Mouse (Mus musculus) CH12.LX (cell line): ENCODE results near the gene Nutm1. TPM values are rescaled to one million over a fixed set of nuclear protein-coding genes. Genes with fewer than 3 reads are reported as not detected.

ENCODE experiments used
- DNase-seq: peaks from one replicate; pipeline ENCODE4 v3.0.0-alpha.2; 2013; ENCODE audit errors: extremely low read depth
- H3K27ac ChIP-seq: 2 replicates; pipeline ENCODE4 v1.5.1; 2012; ENCODE audit warnings: low read depth, mild to moderate bottlenecking, control low read depth, moderate library complexity; ENCODE audit not compliant: insufficient read depth
- H3K27me3 ChIP-seq: replicated peaks from 2 replicates; pipeline ENCODE3; 2012; ENCODE audit warnings: inconsistent platforms
- H3K36me3 ChIP-seq, 2 experiments: replicated peaks in 1 of 2; 2 replicates each; pipeline versions ENCODE3 to v1.6.1; 2012; ENCODE audit warnings: inconsistent platforms in 1 of 2, low read length in 1 of 2, mild to moderate bottlenecking in 1 of 2, mixed read lengths in 1 of 2, moderate library complexity in 1 of 2; ENCODE audit not compliant: control insufficient read depth in 1 of 2, insufficient read depth in 1 of 2
- H3K4me1 ChIP-seq, 2 experiments: 2 replicates each; pipeline ENCODE4 v1.6.1; 2012; ENCODE audit warnings: inconsistent platforms in 1 of 2, moderate library complexity in 1 of 2; ENCODE audit not compliant: insufficient read depth in 2 of 2, control insufficient read depth in 1 of 2
- H3K4me2 ChIP-seq: 2 replicates; pipeline ENCODE4 v1.6.1; 2012; ENCODE audit warnings: low read depth, mild to moderate bottlenecking, control low read depth; ENCODE audit not compliant: poor library complexity, insufficient read depth, severe bottlenecking
- H3K4me3 ChIP-seq, 3 experiments: fragments of 150-350 bp in 1 of 3; sonication (generic) in 1 of 3; replicated peaks in 1 of 3; 2 replicates each; pipeline versions ENCODE3 to v1.5.1; 2011 to 2012; ENCODE audit warnings: low read depth in 2 of 3, low read length in 2 of 3, mild to moderate bottlenecking in 2 of 3, moderate library complexity in 2 of 3, control low read depth in 1 of 3, improper control_type of control experiment in 1 of 3, inconsistent platforms in 1 of 3, mixed read lengths in 1 of 3; ENCODE audit not compliant: poor library complexity in 1 of 3
- H3K79me2 ChIP-seq: replicated peaks from 2 replicates; pipeline ENCODE4 v1.6.1; 2012; ENCODE audit warnings: mild to moderate bottlenecking, moderate library complexity; ENCODE audit not compliant: control insufficient read depth, poor library complexity, insufficient read depth, severe bottlenecking; ENCODE audit errors: extremely low read depth
- H3K9ac ChIP-seq: 2 replicates; pipeline ENCODE4 v1.6.1; 2012; ENCODE audit warnings: low read depth, mild to moderate bottlenecking, control low read depth, moderate library complexity; ENCODE audit not compliant: insufficient read depth
- H3K9me3 ChIP-seq: replicated peaks from 2 replicates; pipeline ENCODE3; 2012; ENCODE audit warnings: low read length, inconsistent platforms, mixed read lengths
- BHLHE40 ChIP-seq: IDR thresholded peaks from 2 replicates; pipeline ENCODE4 v1.6.1; 2011; ENCODE audit warnings: mild to moderate bottlenecking, low read depth, low read length, improper control_type of control experiment
- CHD1 ChIP-seq: IDR thresholded peaks from 2 replicates; pipeline ENCODE4 v1.6.1; 2012; ENCODE audit warnings: low read depth, low read length, improper control_type of control experiment, inconsistent platforms
- CHD2 ChIP-seq: IDR thresholded peaks from 2 replicates; pipeline ENCODE4 v1.6.1; 2011; ENCODE audit warnings: low read length, improper control_type of control experiment
- ETS1 ChIP-seq: conservative IDR thresholded peaks from 2 replicates; pipeline ENCODE4 v1.6.1; 2012; ENCODE audit warnings: low read depth, mild to moderate bottlenecking, inconsistent platforms, low read length, improper control_type of control experiment, moderate library complexity
- JUN ChIP-seq: IDR thresholded peaks from 2 replicates; pipeline ENCODE4 v1.6.1; 2011; ENCODE audit warnings: low read depth, mild to moderate bottlenecking, low read length, improper control_type of control experiment, moderate library complexity; ENCODE audit not compliant: insufficient read depth
- JUND ChIP-seq: conservative IDR thresholded peaks from 2 replicates; pipeline ENCODE4 v1.6.1; 2011; ENCODE audit warnings: low read depth, low read length, improper control_type of control experiment
- KAT2A ChIP-seq: IDR thresholded peaks from 2 replicates; pipeline ENCODE4 v1.6.1; 2012; ENCODE audit warnings: low read length, improper control_type of control experiment, inconsistent platforms; ENCODE audit not compliant: insufficient replicate concordance
- MAFK ChIP-seq: IDR thresholded peaks from 2 replicates; pipeline ENCODE4 v1.6.1; 2011; ENCODE audit warnings: low read length, improper control_type of control experiment; ENCODE audit not compliant: insufficient replicate concordance
- MAX ChIP-seq: IDR thresholded peaks from 2 replicates; pipeline ENCODE4 v1.6.1; 2011; ENCODE audit warnings: low read length, improper control_type of control experiment
- NELFE ChIP-seq: IDR thresholded peaks from 2 replicates; pipeline ENCODE4 v1.6.1; 2011; ENCODE audit warnings: low read depth, low read length, improper control_type of control experiment
- RAD21 ChIP-seq: IDR thresholded peaks from 2 replicates; pipeline ENCODE4 v1.6.1; 2011; ENCODE audit warnings: low read depth, mild to moderate bottlenecking, low read length, improper control_type of control experiment, moderate library complexity
- SIN3A ChIP-seq: IDR thresholded peaks from 2 replicates; pipeline ENCODE4 v1.6.1; 2012; ENCODE audit warnings: low read length, improper control_type of control experiment, inconsistent platforms
- SMC3 ChIP-seq: IDR thresholded peaks from 2 replicates; pipeline ENCODE4 v1.6.1; 2011; ENCODE audit warnings: low read depth, low read length, improper control_type of control experiment
- TCF12 ChIP-seq: IDR thresholded peaks from 2 replicates; pipeline ENCODE4 v1.6.1; 2014; ENCODE audit warnings: low read depth, mild to moderate bottlenecking, inconsistent platforms, low read length, improper control_type of control experiment
- ZC3H11A ChIP-seq: IDR thresholded peaks from 2 replicates; pipeline ENCODE4 v1.6.1; 2012; ENCODE audit warnings: low read depth, mild to moderate bottlenecking, inconsistent platforms, low read length, improper control_type of control experiment
- ZKSCAN1 ChIP-seq: IDR thresholded peaks from 2 replicates; pipeline ENCODE4 v1.6.1; 2012; ENCODE audit warnings: low read depth, inconsistent platforms, low read length, improper control_type of control experiment, borderline replicate concordance
- ZMIZ1 ChIP-seq: IDR thresholded peaks from 2 replicates; pipeline ENCODE4 v1.6.1; 2012; ENCODE audit warnings: low read depth, mild to moderate bottlenecking, inconsistent platforms, low read length, improper control_type of control experiment
- ZNF384 ChIP-seq: IDR thresholded peaks from 2 replicates; pipeline ENCODE4 v1.6.1; 2012; ENCODE audit warnings: low read depth, low read length, improper control_type of control experiment, inconsistent platforms
- dilution Hi-C: fragments of 300-500 bp; cut with MboI; formaldehyde crosslinking; loops from 2 replicates; pipeline ENCODE4 v1.14.3; 2020; ENCODE audit warnings: low sequenced_read_pairs; ENCODE audit not compliant: extremely low pct_unique_long_range_greater_than_20kb, extremely low pct_ligation_motif_present
- in situ Hi-C: fragments of 300-500 bp; cut with MboI; formaldehyde crosslinking; loops from 3 replicates; pipeline ENCODE4 v1.14.3; 2019; ENCODE audit warnings: low sequenced_read_pairs, low pct_ligation_motif_present, low pct_unique_long_range_greater_than_20kb, mixed read lengths
- polyA plus RNA-seq: library from polyadenylated mRNA; unstranded; fragments of >175 nt; gene quantifications from 2 replicates; pipeline ENCODE4 v1.2.1, GENCODE M21; 2012; ENCODE audit warnings: low read depth; ENCODE audit not compliant: insufficient read length
- total RNA-seq, 2 experiments: library from RNA; depleted of rRNA; stranded (reverse); fragments of 300-350 nt in 1 of 2; fragments of >200 nt in 1 of 2; gene quantifications; 2 replicates each; pipeline ENCODE4 v1.2.3; 2012 to 2014

Gene Nutm1
- total and polyA plus RNA-seq, 3 experiments, result not detected

- Histone ChIP-seq H3K27me3 (no peaks in the 10 kb centered on the region), H3K36me3 (no peaks in the 10 kb centered on the region), H3K9me3 (no peaks in the 10 kb centered on the region), H3K9ac (no peak overlapping the region), H3K4me3 (no peak overlapping the region)
- no peak for TF ChIP-seq ZMIZ1
- TF ChIP-seq JUND, result no peak
- TF ChIP-seq JUN, result no peak
- TF ChIP-seq RAD21, result no peak
- no peak for TF ChIP-seq CHD2
- no peak for TF ChIP-seq SMC3
- TF ChIP-seq ZKSCAN1, result no peak
- TF ChIP-seq MAFK, result no peak
- TF ChIP-seq TCF12, result no peak
- TF ChIP-seq ZNF384, result no peak
- no peak for TF ChIP-seq KAT2A
- TF ChIP-seq SIN3A, result no peak
- no peak for TF ChIP-seq BHLHE40
- TF ChIP-seq ETS1, result no peak
- TF ChIP-seq NELFE, result no peak
- TF ChIP-seq, all 38 proteins: peak for 0
- H3K79me2 ChIP-seq, result no peaks in the 10 kb centered on the region
- in situ Hi-C loops (no loop called here), dilution Hi-C loops (no loop called here)
- no peak overlapping the region for H3K4me2 ChIP-seq
- no peak for DNase-seq
- H3K27ac ChIP-seq, result no peak overlapping the region
- H3K4me1 ChIP-seq, result no peaks in the 10 kb centered on the region
These were observed 26.5 kb downstream of the Nutm1 start for GRCm38 (mm10) chr2:112232623-112233022.

GRCm38 (mm10) chr2:112224356-112224755 is 34.7 kb downstream of the Nutm1 start:
- Histone ChIP-seq H3K27ac (no peak overlapping the region), H3K4me2 (no peak overlapping the region), H3K4me1 (no peaks in the 10 kb centered on the region), H3K36me3 (no peaks in the 10 kb centered on the region), H3K27me3 (no peaks in the 10 kb centered on the region), H3K9ac (no peak overlapping the region), H3K9me3 (no peaks in the 10 kb centered on the region), H3K4me3 (no peak overlapping the region), H3K79me2 (no peaks in the 10 kb centered on the region)
- in situ Hi-C loops, result no loop called here
- dilution Hi-C loops, result no loop called here
- no peak for TF ChIP-seq MAX
- no peak for TF ChIP-seq KAT2A
- TF ChIP-seq ZC3H11A, result no peak
- no peak for TF ChIP-seq CHD1
- TF ChIP-seq ETS1, result no peak
- TF ChIP-seq TCF12, result no peak
- TF ChIP-seq, all 38 proteins: peak for 0
- no peak for DNase-seq
